Mouse (Mus musculus): ENCODE results near the gene Ncor2.

Ncor2 gene

GRCm38 (mm10) chr5:125024002-125024401 is 155.0 kb downstream of the Ncor2 start:
- WGBS, result 58% methylated on average over 14 of the region's 14 CpGs

GRCm38 (mm10) chr5:125021298-125021697 is 157.7 kb downstream of the Ncor2 start:
- WGBS, result 70% methylated on average over 11 of the region's 11 CpGs

- WGBS, result 73% methylated on average over 5 of the region's 5 CpGs
Observed at GRCm38 (mm10) chr5:125019099-125019498, 159.9 kb downstream of the Ncor2 start.

- 27% methylated on average over 15 of the region's 15 CpGs for WGBS
Observed at GRCm38 (mm10) chr5:125017332-125017731, 161.7 kb downstream of the Ncor2 start.

GRCm38 (mm10) chr5:125016421-125017242 is 162.4 kb downstream of the Ncor2 start:
- 65% methylated on average over 17 of the region's 17 CpGs for WGBS

- WGBS, result 65% methylated on average over 9 of the region's 9 CpGs
Observed at GRCm38 (mm10) chr5:125015576-125015975, 163.4 kb downstream of the Ncor2 start.

GRCm38 (mm10) chr5:125015066-125015465 is 164.0 kb downstream of the Ncor2 start:
- WGBS, result 72% methylated on average over 3 of the region's 3 CpGs

- 53% methylated on average over 7 of the region's 7 CpGs for WGBS
Observed at GRCm38 (mm10) chr5:125014497-125014896, 164.5 kb downstream of the Ncor2 start.

- WGBS, result 84% methylated on average over 8 of the region's 8 CpGs
Observed at GRCm38 (mm10) chr5:125011628-125012027, 167.4 kb downstream of the Ncor2 start.

- 92% methylated on average over 24 of the region's 24 CpGs for WGBS
Observed at GRCm38 (mm10) chr5:125011166-125011565, 167.9 kb downstream of the Ncor2 start.

- WGBS, result 50% methylated on average over 5 of the region's 5 CpGs
Observed at GRCm38 (mm10) chr5:125006896-125007295, 172.1 kb downstream of the Ncor2 start.

GRCm38 (mm10) chr5:125005871-125006652 is 173.0 kb downstream of the Ncor2 start:
- 39% methylated on average over 9 of the region's 9 CpGs for WGBS

- WGBS, result 17% methylated on average over 15 of the region's 15 CpGs
Observed at GRCm38 (mm10) chr5:125003873-125004255, 175.2 kb downstream of the Ncor2 start.

- 7% methylated on average over 41 of the region's 41 CpGs for WGBS
Observed at GRCm38 (mm10) chr5:125002969-125003872, 175.8 kb downstream of the Ncor2 start, which contains the start of gene Rflna. TSS of gene Rflna (plus strand) at chr5:125003221.

- WGBS, result 89% methylated on average over 10 of the region's 10 CpGs
Observed at GRCm38 (mm10) chr5:125000756-125001250, 178.2 kb downstream of the Ncor2 start.

- 93% methylated on average over 4 of the region's 4 CpGs for WGBS
Observed at GRCm38 (mm10) chr5:124997913-124998312, 181.1 kb downstream of the Ncor2 start.

GRCm38 (mm10) chr5:124996816-124997215 is 182.2 kb downstream of the Ncor2 start:
- WGBS, result 43% methylated on average over 6 of the region's 6 CpGs

GRCm38 (mm10) chr5:124992891-124993290 is 186.1 kb downstream of the Ncor2 start:
- WGBS, result 68% methylated on average over 11 of the region's 11 CpGs

- 86% methylated on average over 8 of the region's 8 CpGs for WGBS
Observed at GRCm38 (mm10) chr5:124992323-124992722, 186.7 kb downstream of the Ncor2 start.

- 65% methylated on average over 2 of the region's 2 CpGs for WGBS
Observed at GRCm38 (mm10) chr5:124989724-124990123, 189.3 kb downstream of the Ncor2 start.

GRCm38 (mm10) chr5:124986656-124987055 is 192.4 kb downstream of the Ncor2 start:
- WGBS, result 95% methylated on average over 5 of the region's 5 CpGs
